Comparison of ENCODE assay signal across 23 mouse cellular contexts in the genomic region with DNA sequence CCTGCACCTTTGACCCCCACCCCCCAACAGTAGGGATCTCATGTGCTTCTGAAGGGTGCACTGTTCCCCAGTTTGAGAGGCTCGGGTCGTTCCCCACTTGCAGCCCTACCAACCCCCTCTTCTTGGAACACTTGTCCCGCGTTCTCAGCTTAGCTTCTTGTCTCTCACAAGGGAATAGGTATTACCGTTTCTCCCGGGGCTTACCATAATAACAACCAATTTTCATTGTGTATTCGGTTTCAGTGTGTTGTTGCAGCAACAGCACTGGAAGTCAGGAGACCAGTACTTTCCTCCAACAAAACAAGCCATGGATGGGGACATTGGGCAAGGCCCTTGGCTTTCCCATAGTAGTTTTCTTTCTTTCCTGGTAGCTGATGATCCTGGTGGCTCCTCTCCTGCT.
DNase-seq lines count a peak whose midpoint lies in the region; ATAC-seq lines count a peak whose summit lies in the region.
"Had no signal": no experiment of that assay in that cellular context is flagged by ENCODE, and none has a peak within 500 bp of the region (broad histone marks: within the 10 kb centered on the region; RNA-seq: fewer than 3 reads in every experiment).

No protein-coding gene starts in this region.

- intact Hi-C loops in heart, postnatal 14 days (cut with DNase I), result no loop called here

- 90% methylated on average over 7 of the region's 7 CpGs for WGBS in heart, embryonic 11.5 days (ENCODE audit: insufficient replicate concordance)
- 84% methylated on average over 7 of the region's 7 CpGs for WGBS in heart, embryonic 15.5 days

- H3K27ac ChIP-seq in heart, embryonic 11.5 days (ENCODE audit: low read depth, low read length), result no peak overlapping the region
- 0 out of 2 replicates have a peak overlapping the region, but pooled peaks have one; percentile 18 for H3K27ac ChIP-seq in heart, embryonic 15.5 days
- H3K27ac ChIP-seq: embryonic facial prominence, embryonic 12.5 days; forebrain, embryonic 12.5 days; hindbrain, embryonic 12.5 days; kidney, postnatal 0 days had no signal

- H3K4me2 ChIP-seq in heart, embryonic 11.5 days, result no peak overlapping the region
- no peak overlapping the region for H3K4me2 ChIP-seq in heart, embryonic 15.5 days
- H3K4me2 ChIP-seq: embryonic facial prominence, embryonic 12.5 days; forebrain, embryonic 12.5 days; hindbrain, embryonic 12.5 days had no signal

- H3K27me3 ChIP-seq in heart, embryonic 11.5 days (ENCODE audit: control insufficient read depth, insufficient read depth, low read length), result no peaks in the 10 kb centered on the region
- H3K27me3 ChIP-seq in heart, embryonic 15.5 days, result no peaks in the 10 kb centered on the region
- H3K27me3 ChIP-seq: CH12.LX; embryonic facial prominence, embryonic 12.5 days; forebrain, embryonic 12.5 days; Patski had no signal

- no peak overlapping the region for H3K4me3 ChIP-seq in heart, embryonic 11.5 days (ENCODE audit: low read depth, low read length)
- H3K4me3 ChIP-seq in heart, embryonic 15.5 days, result no peak overlapping the region
- H3K4me3 ChIP-seq: embryonic facial prominence, embryonic 12.5 days; forebrain, embryonic 12.5 days; hindbrain, embryonic 12.5 days had no signal

- no peaks in the 10 kb centered on the region for H3K36me3 ChIP-seq in heart, embryonic 11.5 days (ENCODE audit: control insufficient read depth, insufficient read depth, low read length)
- no peaks in the 10 kb centered on the region for H3K36me3 ChIP-seq in heart, embryonic 15.5 days
- H3K36me3 ChIP-seq: embryonic facial prominence, embryonic 12.5 days; forebrain, embryonic 12.5 days; hindbrain, embryonic 12.5 days had no signal

- DNase-seq in gastrocnemius, adult 18-20 months (ENCODE audit: low spot score), result peak; percentile 38
- DNase-seq in gastrocnemius, postnatal 4 days (ENCODE audit: low spot score in 2 of 2), result no peak
- DNase-seq in heart, adult 18-20 months, result peak; percentile 47 to 62
- no peak for DNase-seq in heart, postnatal 14 days
- peak; percentile 50 for DNase-seq in skeletal muscle tissue, adult 2 months (ENCODE audit: low read depth, low spot score)
- DNase-seq: adrenal gland, adult 2 months; cerebellum, adult 11 months; cerebellum, adult 8-10 months; embryo, embryonic 11 days; kidney, adult 8-10 months had no signal

- H3K9me3 ChIP-seq in heart, embryonic 11.5 days (replicated peaks; ENCODE audit: control insufficient read depth, low read length), result no peaks in the 10 kb centered on the region
- H3K9me3 ChIP-seq in heart, embryonic 15.5 days (replicated peaks), result no peaks in the 10 kb centered on the region
- H3K9me3 ChIP-seq: embryonic facial prominence, embryonic 12.5 days; forebrain, embryonic 12.5 days; hindbrain, embryonic 12.5 days had no signal

- no peak overlapping the region for H3K9ac ChIP-seq in heart, embryonic 11.5 days (ENCODE audit: low read depth, low read length)
- H3K9ac ChIP-seq in heart, embryonic 15.5 days, result no peak overlapping the region
- H3K9ac ChIP-seq: embryonic facial prominence, embryonic 12.5 days; forebrain, embryonic 12.5 days; hindbrain, embryonic 12.5 days had no signal

- ATAC-seq in heart, embryonic 11.5 days (replicated peaks; ENCODE audit: insufficient number of reproducible peaks, low FRiP score, low TSS enrichment), result no peak
- ATAC-seq in heart, embryonic 15.5 days (replicated peaks; ENCODE audit: insufficient number of reproducible peaks, insufficient read depth, low FRiP score, low read depth), result no peak
- ATAC-seq: activated CD4-positive, CD25-positive, alpha-beta regulatory T cell, adult 4 months; forebrain, embryonic 16.5 days; hindbrain, embryonic 16.5 days; inflammation-experienced regulatory T-cells, adult 6 months; intestine, postnatal 0 days; Patski had no signal

- H3K4me1 ChIP-seq in heart, embryonic 11.5 days (ENCODE audit: control insufficient read depth, insufficient read depth, low read length), result no peaks in the 10 kb centered on the region; the same call in 1 of the 2 replicates
- H3K4me1 ChIP-seq in heart, embryonic 15.5 days (replicated peaks), result peaks cover 13% of the 10 kb centered on the region
- H3K4me1 ChIP-seq: embryonic facial prominence, embryonic 12.5 days; forebrain, embryonic 12.5 days; hindbrain, embryonic 12.5 days had no signal

Comparison
In these comparisons a context has a peak if more than half of its experiments do, and no peak if none do; other contexts are left out.
1. DNase-seq: peak in gastrocnemius, adult 18-20 months (single experiment), heart, adult 18-20 months (2 of 2) and skeletal muscle tissue, adult 2 months (single experiment); none in gastrocnemius, postnatal 4 days (0 of 2) and heart, postnatal 14 days (0 of 2).